Mouse (Mus musculus) liver, adult 2 months (tissue): ENCODE results near the gene G430095P16Rik. TPM values are rescaled to one million over a fixed set of nuclear protein-coding genes. Genes with fewer than 3 reads are reported as not detected.
A peak's percentile ranks its signal among the peaks of the same experiment; 100 is the strongest.

ENCODE experiments used
- DNase-seq: peaks from one replicate; pipeline ENCODE4 v3.0.0-alpha.2; 2011; ENCODE audit warnings: low read depth, low spot score; ENCODE audit errors: extremely low read depth
- H3K27ac ChIP-seq: fragments of 200-500 bp; replicated peaks from 2 replicates; pipeline ENCODE4 v1.5.1; 2012; ENCODE audit warnings: low read depth, mild to moderate bottlenecking, control low read depth, inconsistent platforms, low read length; ENCODE audit not compliant: insufficient read depth
- H3K27me3 ChIP-seq: fragments of 200-500 bp; 2 replicates; pipeline ENCODE4 v1.6.1; 2012; ENCODE audit warnings: mild to moderate bottlenecking, moderate library complexity, low read length, inconsistent platforms; ENCODE audit not compliant: control insufficient read depth, insufficient read depth
- H3K36me3 ChIP-seq: fragments of 200-500 bp; 2 replicates; pipeline ENCODE4 v1.6.1; 2012; ENCODE audit warnings: low read length, inconsistent platforms; ENCODE audit not compliant: control insufficient read depth, insufficient read depth
- H3K4me1 ChIP-seq: fragments of 200-500 bp; 2 replicates; pipeline ENCODE4 v1.6.1; 2011; ENCODE audit warnings: low read length; ENCODE audit not compliant: control insufficient read depth, insufficient read depth
- H3K4me3 ChIP-seq: fragments of 200-500 bp; 2 replicates; pipeline ENCODE4 v1.5.1; 2011; ENCODE audit warnings: low read depth, mild to moderate bottlenecking, control low read depth, low read length, moderate library complexity; ENCODE audit not compliant: insufficient read depth
- H3K79me2 ChIP-seq: fragments of 200-500 bp; 2 replicates; pipeline ENCODE4 v1.6.1; 2012; ENCODE audit warnings: inconsistent platforms, mild to moderate bottlenecking, low read length, moderate library complexity; ENCODE audit not compliant: control insufficient read depth, insufficient read depth
- H3K9ac ChIP-seq: fragments of 200-500 bp; 2 replicates; pipeline ENCODE4 v1.6.1; 2012; ENCODE audit warnings: low read depth, mild to moderate bottlenecking, control low read depth, inconsistent platforms, low read length
- CTCF ChIP-seq: fragments of 200-500 bp; IDR thresholded peaks from 2 replicates; pipeline ENCODE4 v1.5.1; 2011; ENCODE audit warnings: low read depth, low read length, control low read depth
- POLR2A ChIP-seq: fragments of 200-500 bp; IDR thresholded peaks from 2 replicates; pipeline ENCODE4 v1.6.1; 2011; ENCODE audit warnings: low read length, control low read depth; ENCODE audit not compliant: insufficient read depth; ENCODE audit errors: extremely low read depth
- WGBS: fragments of 180-500 bp; shearing (Covaris S2); methylation state at CpG from one replicate; pipeline ENCODE4 v1.1.7; 2018; 5-methylcytosine and 5-hydroxymethylcytosine counted together
- polyA plus RNA-seq: library from polyadenylated mRNA; depleted of rRNA; stranded (reverse); fragments of >200 nt; gene quantifications from 2 replicates; pipeline ENCODE4 v1.2.3, GENCODE M21; 2012
- total RNA-seq: library from RNA; depleted of rRNA; stranded (reverse); fragments of >200 nt; gene quantifications from 2 replicates; pipeline ENCODE4 v1.2.3, GENCODE M21; 2014

Gene G430095P16Rik
- total and polyA plus RNA-seq, 2 experiments = not detected

GRCm38 (mm10) chr8:84695140-84695539, 27.7 kb upstream of the G430095P16Rik start:
- no peak for DNase-seq
- TF ChIP-seq CTCF (no peak), POLR2A (no peak)
- 94% methylated on average over 6 of the region's 6 CpGs for WGBS
- H3K9ac ChIP-seq = no peak overlapping the region
- H3K27me3 ChIP-seq = no peaks in the 10 kb centered on the region
- no peak overlapping the region for H3K27ac ChIP-seq
- H3K4me1 ChIP-seq = peaks cover 13% of the 10 kb centered on the region
- peaks cover 9% of the 10 kb centered on the region for H3K36me3 ChIP-seq
- no peaks in the 10 kb centered on the region; the same call in 1 of the 2 replicates for H3K79me2 ChIP-seq
- H3K4me3 ChIP-seq = no peak overlapping the region

GRCm38 (mm10) chr8:84697166-84698130, 25.4 kb upstream of the G430095P16Rik start:
- Histone ChIP-seq H3K4me1 (peaks cover 13% of the 10 kb centered on the region), H3K27me3 (no peaks in the 10 kb centered on the region), H3K79me2 (no peaks in the 10 kb centered on the region; the same call in 1 of the 2 replicates), H3K27ac (no peak overlapping the region), H3K36me3 (peaks cover 6% of the 10 kb centered on the region), H3K4me3 (no peak overlapping the region), H3K9ac (no peak overlapping the region)
- TF ChIP-seq CTCF (0 out of 2 replicates have a peak, but pooled peaks have one; percentile 1), POLR2A (no peak)
- WGBS = 91% methylated on average over 14 of the region's 14 CpGs
- DNase-seq = no peak

- H3K79me2 ChIP-seq = no peaks in the 10 kb centered on the region
- H3K4me3 ChIP-seq = no peak overlapping the region
- H3K27ac ChIP-seq = peak overlapping the region; percentile 3
- DNase-seq = no peak
- no peak overlapping the region for H3K9ac ChIP-seq
- WGBS = 69% methylated on average over 5 of the region's 5 CpGs
- TF ChIP-seq POLR2A (no peak), CTCF (no peak)
- H3K36me3 ChIP-seq = peaks cover 4% of the 10 kb centered on the region
- no peaks in the 10 kb centered on the region for H3K27me3 ChIP-seq
- peaks cover 13% of the 10 kb centered on the region for H3K4me1 ChIP-seq
Measured at GRCm38 (mm10) chr8:84698288-84698687, 24.5 kb upstream of the G430095P16Rik start.

- H3K27ac ChIP-seq = peak overlapping the region; percentile 4
- H3K4me1 ChIP-seq = peaks cover 13% of the 10 kb centered on the region
- TF ChIP-seq CTCF (no peak), POLR2A (no peak)
- H3K9ac ChIP-seq = peak overlapping the region; percentile 3; the same call in 1 of the 2 replicates
- no peaks in the 10 kb centered on the region for H3K27me3 ChIP-seq
- no peaks in the 10 kb centered on the region for H3K79me2 ChIP-seq
- WGBS = 18% methylated on average over 9 of the region's 9 CpGs
- peaks cover 4% of the 10 kb centered on the region for H3K36me3 ChIP-seq
- DNase-seq = peak; percentile 98
- H3K4me3 ChIP-seq = no peak overlapping the region
Measured at GRCm38 (mm10) chr8:84698929-84699401, 23.8 kb upstream of the G430095P16Rik start.

- no peaks in the 10 kb centered on the region for H3K27me3 ChIP-seq
- WGBS = 75% methylated on average over 7 of the region's 7 CpGs
- H3K36me3 ChIP-seq = peaks cover 4% of the 10 kb centered on the region
- H3K27ac ChIP-seq = 0 out of 2 replicates have a peak overlapping the region, but pooled peaks have one; percentile 4
- no peak for DNase-seq
- peaks cover 13% of the 10 kb centered on the region for H3K4me1 ChIP-seq
- no peak overlapping the region for H3K9ac ChIP-seq
- TF ChIP-seq CTCF (peak; percentile 80), POLR2A (no peak)
- no peak overlapping the region for H3K4me3 ChIP-seq
- no peaks in the 10 kb centered on the region for H3K79me2 ChIP-seq
Measured at GRCm38 (mm10) chr8:84699861-84700322, 22.9 kb upstream of the G430095P16Rik start.
